Mouse (Mus musculus) adrenal gland (tissue): ENCODE results near the gene Irx5.

Experiments used
- intact Hi-C: fragments of 180-260 bp; cut with DNase I; formaldehyde crosslinking; loops from one replicate; pipeline ENCODE4 v1.15.1; 2025

Irx5 gene

GRCm38 (mm10) chr8:92359833-92360082, 2.3 kb downstream of the Irx5 start:
- intact Hi-C loops, result loop anchor here (2.0 to 10.0 kb wide), 2 partner anchors 559 to 825 kb away; no protein-coding TSS in a partner anchor

- intact Hi-C loops, result loop anchor here (2.0 kb wide), 1 partner anchor 559 kb away; no protein-coding TSS in a partner anchor
These were observed 2.8 kb downstream of the Irx5 start for GRCm38 (mm10) chr8:92360083-92360861.

- intact Hi-C loops, result loop anchor here (2.0 kb wide), 1 partner anchor 561 kb away; no protein-coding TSS in a partner anchor
These were observed 4.3 kb downstream of the Irx5 start for GRCm38 (mm10) chr8:92361546-92362351.

- intact Hi-C loops, result no loop called here
These were observed 5.1 kb downstream of the Irx5 start for GRCm38 (mm10) chr8:92362396-92363115.

GRCm38 (mm10) chr8:92363217-92364147, 6.1 kb downstream of the Irx5 start:
- intact Hi-C loops, result no loop called here

GRCm38 (mm10) chr8:92364148-92364775, 6.8 kb downstream of the Irx5 start:
- intact Hi-C loops, result no loop called here

- intact Hi-C loops, result no loop called here
These were observed 7.4 kb downstream of the Irx5 start for GRCm38 (mm10) chr8:92364776-92365240.

- intact Hi-C loops, result no loop called here
These were observed 8.0 kb downstream of the Irx5 start for GRCm38 (mm10) chr8:92365241-92365943.

GRCm38 (mm10) chr8:92365944-92366735, 8.7 kb downstream of the Irx5 start:
- intact Hi-C loops, result no loop called here

- intact Hi-C loops, result no loop called here
These were observed 9.4 kb downstream of the Irx5 start for GRCm38 (mm10) chr8:92366736-92367267.

- intact Hi-C loops, result loop anchor here (10.0 kb wide), 1 partner anchor 1005 kb away; no protein-coding TSS in a partner anchor
These were observed 22.1 kb downstream of the Irx5 start for GRCm38 (mm10) chr8:92379524-92379923.

GRCm38 (mm10) chr8:92380571-92380970, 23.1 kb downstream of the Irx5 start:
- intact Hi-C loops, result loop anchor here (5.0 to 10.0 kb wide), 2 partner anchors 848 to 1186 kb away; partner anchors contain the start of gene Aktip

- intact Hi-C loops, result loop anchor here (10.0 kb wide), 1 partner anchor 1193 kb away; the partner anchor contains the start of gene Aktip
These were observed 30.5 kb downstream of the Irx5 start for GRCm38 (mm10) chr8:92387893-92388292.

- intact Hi-C loops, result no loop called here
These were observed 46.8 kb downstream of the Irx5 start for GRCm38 (mm10) chr8:92404218-92404617.

GRCm38 (mm10) chr8:92408092-92408491, 50.7 kb downstream of the Irx5 start:
- intact Hi-C loops, result no loop called here

- intact Hi-C loops, result no loop called here
These were observed 56.2 kb downstream of the Irx5 start for GRCm38 (mm10) chr8:92413583-92413982.

GRCm38 (mm10) chr8:92420666-92421065, 63.2 kb downstream of the Irx5 start:
- intact Hi-C loops, result no loop called here
